Comparison of ENCODE assay signal across 8 mouse cellular contexts in the genomic region with DNA sequence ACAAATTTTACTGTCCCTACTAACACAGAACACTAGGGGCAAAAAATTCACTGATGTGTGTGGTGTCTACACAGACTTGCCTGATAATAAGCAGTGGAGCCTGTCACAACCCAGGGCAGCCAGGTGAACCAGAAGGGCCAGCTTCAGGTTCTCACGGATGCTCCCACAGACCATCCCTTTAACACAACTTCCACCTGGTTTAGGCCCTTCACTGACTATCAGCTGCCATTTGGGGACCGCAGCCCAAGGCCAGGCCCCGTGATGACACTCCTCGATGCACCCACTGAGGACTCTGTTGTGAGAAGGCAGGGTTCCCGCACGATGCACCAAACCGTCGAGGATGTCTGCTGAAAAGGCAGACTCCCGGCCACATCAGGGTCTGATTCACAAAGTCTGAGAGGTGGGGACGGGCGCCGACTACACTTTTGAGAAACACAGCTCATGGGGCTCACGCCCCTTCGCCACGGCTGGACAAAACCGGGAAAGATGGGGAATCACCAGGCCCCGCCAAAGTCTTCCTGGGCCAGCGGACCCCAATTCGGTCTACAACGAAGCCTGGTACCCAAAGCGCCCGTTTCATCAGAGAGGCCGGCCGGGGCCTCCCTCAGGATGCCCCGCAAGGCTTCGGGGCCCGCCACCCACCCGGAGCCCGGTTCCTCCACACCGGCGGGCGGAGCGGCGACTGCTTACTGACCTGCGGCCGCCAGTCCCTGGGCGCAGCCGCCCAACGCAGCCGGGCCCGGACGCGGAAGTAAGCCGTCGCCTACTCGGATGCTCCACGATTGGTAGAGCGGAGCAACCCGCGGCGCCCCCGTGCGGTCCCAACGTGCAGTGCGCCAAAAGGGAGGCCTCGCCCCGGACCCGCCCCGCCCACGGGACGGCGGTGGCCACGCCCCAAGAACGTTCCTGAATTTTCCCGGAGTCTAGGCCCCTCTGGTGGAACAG. TPM values are rescaled to one million over a fixed set of nuclear protein-coding genes. Genes with fewer than 3 reads are reported as not detected.
DNase-seq lines count a peak whose midpoint lies in the region; ATAC-seq lines count a peak whose summit lies in the region.

No protein-coding gene starts in this region.

- peak overlapping the region; percentile 78 for H3K4me3 ChIP-seq in hindbrain, embryonic 13.5 days

- H3K36me3 ChIP-seq in hindbrain, embryonic 13.5 days = peaks cover 13% of the 10 kb centered on the region

- WGBS in hindbrain, embryonic 13.5 days = 1% methylated on average over 65 of the region's 65 CpGs

- peaks cover 11% of the 10 kb centered on the region for H3K4me1 ChIP-seq in hindbrain, embryonic 13.5 days (replicated peaks)

- H3K9ac ChIP-seq in hindbrain, embryonic 13.5 days = peak overlapping the region; percentile 91

- peak; percentile 99 for DNase-seq in NIH3T3 (ENCODE audit: low read depth)
- peak; percentile 99 for DNase-seq in cerebellum, postnatal 10 days
- peak; percentile 90 to 94 for DNase-seq in frontal cortex, postnatal 14 days (ENCODE audit: low spot score in 2 of 2)
- peak; percentile 97 to 98 for DNase-seq in layer of hippocampus, postnatal 25 days (ENCODE audit: extremely low spot score in 1 of 2, low spot score in 1 of 2)
- DNase-seq in lung, postnatal 25 days (ENCODE audit: low spot score) = peak; percentile 96
- DNase-seq in retina, embryonic 14.5 days (ENCODE audit: low spot score) = peak; percentile 96
- DNase-seq in thymus, postnatal 4 days = peak; percentile 97

- H3K27me3 ChIP-seq in hindbrain, embryonic 13.5 days = no peaks in the 10 kb centered on the region

- peak overlapping the region; percentile 82 for H3K4me2 ChIP-seq in hindbrain, embryonic 13.5 days

- ATAC-seq in hindbrain, embryonic 13.5 days (ENCODE audit: low FRiP score) = peak; percentile 97

- H3K27ac ChIP-seq in hindbrain, embryonic 13.5 days = peak overlapping the region; percentile 88

- no peaks in the 10 kb centered on the region for H3K9me3 ChIP-seq in hindbrain, embryonic 13.5 days

RNA-seq across cellular contexts. Expression of a gene that starts 26.2 kb away (rescaled TPM):
- polyA plus RNA-seq in hindbrain, embryonic 13.5 days (2015; fragmentation: Nextera tagmentation; extraction: Ambion mirVana) = 4.3 and 5.6 TPM in 2 replicates
- under 1 TPM; 0.47 to 0.59 TPM for total RNA-seq in layer of hippocampus, postnatal 25 days (2021)

RNA-seq across cellular contexts. Expression of a gene that starts 49.2 kb away (rescaled TPM):
- 23.1 and 26.2 TPM in 2 replicates for polyA plus RNA-seq in hindbrain, embryonic 13.5 days (2015; fragmentation: Nextera tagmentation; extraction: Ambion mirVana)
- 10 to 100 TPM; 14.9 to 20.2 TPM for total RNA-seq in layer of hippocampus, postnatal 25 days (2021)

Comparison
In these comparisons a context has a peak if more than half of its experiments do, and no peak if none do; other contexts are left out.
1. Peak in every context shown above with its lines: DNase-seq, ATAC-seq, H3K4me3 ChIP-seq and H3K27ac ChIP-seq.